Mouse (Mus musculus) retina, adult 2 months (tissue): ENCODE results near the gene Sco1.
"Not testable (repeated sequence)": the region's sequence is repeated elsewhere in the genome, so short reads cannot be mapped to it uniquely, and the experiment has no call there.

ENCODE experiments used
- DNase-seq: peaks from one replicate; pipeline ENCODE4 v3.0.0-alpha.2; 2012; ENCODE audit warnings: low read depth, low spot score

Gene Sco1

GRCm38 (mm10) chr11:67085489-67085888 is 33.0 kb downstream of the Sco1 start:
- DNase-seq = peak; percentile 55

- no peak for DNase-seq
These were observed 34.1 kb downstream of the Sco1 start for GRCm38 (mm10) chr11:67086467-67087164.

- DNase-seq = no peak
These were observed 34.8 kb downstream of the Sco1 start for GRCm38 (mm10) chr11:67087225-67087624.

GRCm38 (mm10) chr11:67092354-67092753 is 39.9 kb downstream of the Sco1 start:
- not testable (repeated sequence) for DNase-seq

GRCm38 (mm10) chr11:67093201-67093600 is 40.7 kb downstream of the Sco1 start:
- DNase-seq = no peak

- DNase-seq = no peak
These were observed 41.2 kb downstream of the Sco1 start for GRCm38 (mm10) chr11:67093652-67094051.

- no peak for DNase-seq
These were observed 42.0 kb downstream of the Sco1 start for GRCm38 (mm10) chr11:67094470-67094869.

GRCm38 (mm10) chr11:67097709-67098108 is 45.2 kb downstream of the Sco1 start:
- DNase-seq = no peak

- DNase-seq = no peak
These were observed 46.0 kb downstream of the Sco1 start for GRCm38 (mm10) chr11:67098427-67098826.

- DNase-seq = no peak
These were observed 46.8 kb downstream of the Sco1 start for GRCm38 (mm10) chr11:67099241-67099640.

GRCm38 (mm10) chr11:67100169-67100568 is 47.7 kb downstream of the Sco1 start:
- no peak for DNase-seq

- no peak for DNase-seq
These were observed 49.2 kb downstream of the Sco1 start for GRCm38 (mm10) chr11:67101713-67102112.

GRCm38 (mm10) chr11:67103256-67103655 is 50.8 kb downstream of the Sco1 start:
- no peak for DNase-seq

GRCm38 (mm10) chr11:67104242-67104641 is 51.8 kb downstream of the Sco1 start:
- no peak for DNase-seq

- DNase-seq = no peak
These were observed 52.2 kb downstream of the Sco1 start for GRCm38 (mm10) chr11:67104714-67105113.

- DNase-seq = no peak
These were observed 53.2 kb downstream of the Sco1 start for GRCm38 (mm10) chr11:67105689-67106088.

GRCm38 (mm10) chr11:67106973-67107372 is 54.5 kb downstream of the Sco1 start:
- no peak for DNase-seq

GRCm38 (mm10) chr11:67110168-67110948 is 57.9 kb downstream of the Sco1 start:
- peak; percentile 42 for DNase-seq

GRCm38 (mm10) chr11:67112019-67112850 is 59.8 kb downstream of the Sco1 start:
- peak; percentile 30 for DNase-seq

GRCm38 (mm10) chr11:67112851-67113202 is 60.4 kb downstream of the Sco1 start:
- peak; percentile 47 for DNase-seq

- no peak for DNase-seq
These were observed 60.9 kb downstream of the Sco1 start for GRCm38 (mm10) chr11:67113381-67113780.

GRCm38 (mm10) chr11:67114261-67114660 is 61.8 kb downstream of the Sco1 start:
- no peak for DNase-seq
